Mouse (Mus musculus): ENCODE data around the gene Sprr2a2.
"Not testable (repeated sequence)": the region's sequence is repeated elsewhere in the genome, so short reads cannot be mapped to it uniquely, and the experiment has no call there.

The Sprr2a2 gene

DNA sequence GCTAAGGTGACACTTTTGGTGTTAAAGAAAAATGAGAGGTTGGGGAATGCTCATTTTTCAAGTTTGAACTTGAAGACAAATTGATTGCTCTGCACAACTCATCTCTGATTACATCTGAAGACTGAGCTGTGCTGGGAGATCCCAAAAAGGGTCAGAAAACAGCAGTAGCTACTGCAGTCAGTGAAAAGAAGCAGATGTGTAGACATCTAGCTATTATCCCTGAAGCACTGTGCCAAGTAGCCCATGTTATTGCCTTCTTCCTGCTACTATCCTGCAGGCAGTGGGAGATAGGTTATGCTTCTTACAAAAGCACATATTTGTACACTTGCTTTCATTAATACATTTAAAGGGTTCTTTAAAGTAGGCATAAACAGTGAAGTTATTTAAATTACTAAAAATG is 63.9 kb downstream of the Sprr2a2 start:
- not testable (repeated sequence) for DNase-seq

DNA sequence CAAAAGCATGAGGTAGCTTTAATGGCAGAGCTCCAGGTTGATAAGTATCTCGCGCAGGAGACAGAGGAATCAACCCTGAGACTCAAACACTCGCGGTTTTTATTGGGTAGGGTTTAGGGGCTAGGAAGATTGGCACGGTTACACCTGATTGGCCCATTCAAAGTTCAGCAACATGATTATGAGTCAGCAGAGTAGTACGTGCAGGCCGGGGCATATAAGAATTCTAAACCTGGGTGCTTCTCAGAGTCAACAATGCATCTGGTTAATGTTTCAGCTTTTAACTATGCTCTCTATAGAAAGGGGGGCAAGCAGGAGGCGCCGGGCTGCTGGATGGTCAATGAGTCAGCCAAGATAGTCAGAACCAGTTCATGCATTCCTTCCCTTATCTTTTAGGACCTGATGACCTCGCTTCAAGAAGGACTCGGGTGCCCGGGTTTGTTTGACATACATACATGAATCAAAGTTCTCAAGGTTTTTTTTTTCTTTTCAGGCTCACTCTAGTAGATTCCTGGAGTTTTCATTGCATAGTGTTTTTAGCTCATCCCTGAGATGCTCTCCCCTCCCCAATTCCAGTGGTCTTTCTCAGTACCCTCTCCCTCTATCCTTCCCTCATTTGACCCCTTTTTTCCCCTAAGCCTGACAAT is 65.4 kb downstream of the Sprr2a2 start:
- DNase-seq, result not testable (repeated sequence)

DNA sequence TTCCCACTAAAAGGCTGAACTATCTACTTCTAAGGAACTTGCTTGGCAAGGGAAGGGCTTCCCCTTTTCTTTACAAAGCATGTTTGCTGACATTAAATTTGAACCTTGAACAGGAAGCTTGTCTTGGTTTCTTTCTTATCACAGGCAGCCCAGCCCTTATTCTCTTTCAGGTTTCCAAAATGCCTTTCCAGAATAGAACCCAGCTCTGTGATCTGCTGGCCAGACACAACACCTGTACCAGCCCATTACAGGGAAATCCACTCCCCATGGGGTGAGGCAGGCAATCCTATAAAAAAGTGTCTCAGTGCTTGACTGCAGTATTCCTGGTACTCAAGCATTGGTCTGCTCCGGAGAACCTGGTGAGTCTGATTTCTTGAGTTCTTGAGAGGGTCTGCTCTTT is 69.4 kb downstream of the Sprr2a2 start, which contains the start of gene Sprr2a3:
Gene Sprr2a3, plus strand, starts transcription at position 317 of the 400 bp plus-strand sequence.
- not testable (repeated sequence) for DNase-seq

DNA sequence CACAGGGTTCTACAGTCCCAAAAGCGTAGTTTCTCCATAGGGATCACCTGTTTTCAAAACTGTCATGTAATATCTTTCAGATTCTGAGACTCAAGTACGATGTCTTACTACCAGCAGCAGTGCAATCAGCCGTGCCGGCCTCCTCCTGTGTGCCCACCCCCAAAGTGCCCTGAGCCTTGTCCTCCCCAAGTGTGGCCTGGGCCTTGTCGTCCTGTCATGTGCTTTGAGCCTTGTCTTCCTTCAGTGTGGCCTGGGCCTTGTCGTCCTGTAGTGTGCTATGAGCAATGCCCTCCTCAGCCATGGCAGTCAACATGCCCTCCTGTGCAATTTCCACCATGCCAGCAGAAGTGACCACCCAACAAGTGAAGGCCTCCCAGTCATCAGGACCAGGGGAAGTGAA is 72.8 kb downstream of the Sprr2a2 start:
- DNase-seq, result not testable (repeated sequence)
